Mouse (Mus musculus) retina, embryonic 14.5 days (tissue): Measurements from ENCODE around the gene Nudt6.

ENCODE experiments used
- DNase-seq: peaks from one replicate; pipeline ENCODE4 v3.0.0-alpha.2; 2015; ENCODE audit warnings: low spot score

The Nudt6 gene

GRCm38 (mm10) chr3:37383096-37383765 is 36.8 kb downstream of the Nudt6 start:
- DNase-seq, result no peak

GRCm38 (mm10) chr3:37381457-37381856 is 38.6 kb downstream of the Nudt6 start:
- no peak for DNase-seq

GRCm38 (mm10) chr3:37379930-37380881 is 39.8 kb downstream of the Nudt6 start:
- DNase-seq, result no peak

DNA sequence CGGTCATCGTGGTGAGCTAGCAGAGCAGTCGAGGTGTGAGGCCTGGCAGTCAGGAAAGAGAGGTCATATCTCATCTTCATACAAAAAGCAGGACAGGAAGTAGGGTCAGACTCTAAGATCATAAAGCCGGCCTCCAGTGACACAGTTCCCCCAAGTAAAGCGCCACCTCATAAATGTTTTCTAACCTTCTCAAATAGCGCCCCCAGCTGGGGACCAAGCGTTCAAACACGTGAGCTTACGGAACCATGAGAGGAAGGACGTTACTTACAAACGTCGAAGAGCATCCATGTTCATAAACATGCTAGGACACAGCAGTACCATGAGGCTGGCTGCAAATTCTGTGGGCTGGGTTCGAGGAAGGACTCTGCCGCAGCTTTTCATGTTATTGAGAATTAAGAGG is 40.8 kb downstream of the Nudt6 start:
- no peak for DNase-seq

GRCm38 (mm10) chr3:37378412-37378811 is 41.6 kb downstream of the Nudt6 start:
- no peak for DNase-seq

- no peak for DNase-seq
These were observed 42.1 kb downstream of the Nudt6 start for GRCm38 (mm10) chr3:37377926-37378325.

GRCm38 (mm10) chr3:37373712-37374111 is 46.3 kb downstream of the Nudt6 start:
- no peak for DNase-seq

DNA sequence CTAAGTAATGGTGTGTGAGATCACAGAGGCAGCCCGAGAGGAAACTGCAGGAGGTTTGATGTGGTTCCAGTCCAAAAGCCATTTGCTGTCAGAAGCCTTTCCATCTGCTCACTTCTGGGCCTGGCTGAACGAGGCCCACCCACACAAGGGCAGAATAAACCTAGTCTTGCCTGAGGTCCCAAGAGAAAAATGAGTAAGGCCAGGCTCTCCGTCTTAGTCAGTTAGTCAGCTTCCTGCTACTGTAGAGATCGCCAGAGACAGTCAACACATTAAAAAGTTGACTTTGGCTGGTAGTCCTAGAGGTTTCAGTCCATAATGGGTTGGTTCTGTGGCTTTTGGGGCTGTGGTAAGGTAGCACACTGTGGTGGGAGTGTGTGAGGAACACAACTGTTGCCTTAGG is 49.6 kb downstream of the Nudt6 start:
- DNase-seq, result no peak

DNA sequence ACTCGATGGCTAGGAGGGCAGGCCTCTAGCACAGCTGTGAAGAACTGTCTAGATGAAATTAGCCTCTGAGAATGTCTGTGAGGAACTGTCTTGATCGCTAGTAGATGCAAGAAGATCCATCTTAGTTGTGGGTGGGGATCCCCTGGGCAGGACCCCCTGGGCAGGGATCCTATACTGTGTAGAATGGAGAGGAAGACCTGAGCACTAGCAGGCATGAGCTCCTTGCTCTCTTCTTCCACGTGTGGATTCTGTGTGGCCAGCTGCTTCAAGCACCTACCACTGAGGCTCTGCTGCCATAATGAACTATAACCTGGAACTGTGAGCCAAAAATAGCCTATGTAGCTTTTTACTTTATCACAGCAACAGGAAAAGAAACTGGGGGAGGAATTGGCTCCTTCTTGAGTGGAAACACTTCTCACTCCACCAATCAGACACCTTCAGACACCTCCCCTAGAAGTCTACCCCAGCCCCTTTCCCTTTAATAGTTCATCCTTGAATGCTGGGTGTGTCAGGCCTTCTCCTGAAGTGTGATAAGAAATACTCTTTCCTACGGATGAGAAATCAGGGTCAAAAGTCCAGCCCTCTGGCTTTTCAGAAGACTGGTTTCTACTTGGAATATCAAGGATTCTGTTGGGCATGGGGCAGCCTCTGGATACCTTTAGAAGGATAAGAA is 53.5 kb downstream of the Nudt6 start:
- no peak for DNase-seq

GRCm38 (mm10) chr3:37365976-37366375 is 54.0 kb downstream of the Nudt6 start:
- DNase-seq, result no peak

GRCm38 (mm10) chr3:37365144-37365543 is 54.9 kb downstream of the Nudt6 start:
- DNase-seq, result no peak

DNA sequence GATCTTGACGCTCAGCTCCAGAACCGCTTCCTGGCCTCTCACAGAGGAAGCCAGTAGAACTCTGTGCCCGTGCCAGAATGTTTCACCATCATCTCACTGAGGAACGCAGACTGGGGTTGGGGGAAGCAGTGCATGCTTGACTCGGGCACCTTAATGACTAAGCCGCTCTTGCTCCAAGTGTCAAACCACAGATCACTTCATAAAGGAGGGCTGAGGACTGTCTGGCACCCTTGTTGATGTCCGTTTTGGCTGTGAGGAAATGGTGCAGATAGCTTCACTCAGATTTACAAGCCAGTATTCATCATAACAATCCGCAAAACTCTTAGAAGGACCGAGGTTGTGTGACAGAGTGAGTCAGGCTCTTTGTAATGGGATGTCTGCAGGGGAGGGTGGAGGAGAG is 59.3 kb downstream of the Nudt6 start:
- DNase-seq, result no peak
